Mouse (Mus musculus) CD4-positive, CD25-positive, alpha-beta regulatory T cell, adult 4 months (primary cell): ENCODE results near the gene Phtf1. TPM values are rescaled to one million over a fixed set of nuclear protein-coding genes. Genes with fewer than 3 reads are reported as not detected.

Source experiments
- ATAC-seq: one replicate; pipeline ENCODE4 v1.8.0; 2017
- polyA plus RNA-seq, 2 experiments: library from polyadenylated mRNA; unstranded; fragments of 100-300 nt; shearing (Covaris generic); gene quantifications; one replicate each; pipeline ENCODE4 v1.2.1; 2017

Phtf1 gene
- polyA plus RNA-seq, 2 experiments from 2014 or later = 7.9 to 10.2 TPM

DNA sequence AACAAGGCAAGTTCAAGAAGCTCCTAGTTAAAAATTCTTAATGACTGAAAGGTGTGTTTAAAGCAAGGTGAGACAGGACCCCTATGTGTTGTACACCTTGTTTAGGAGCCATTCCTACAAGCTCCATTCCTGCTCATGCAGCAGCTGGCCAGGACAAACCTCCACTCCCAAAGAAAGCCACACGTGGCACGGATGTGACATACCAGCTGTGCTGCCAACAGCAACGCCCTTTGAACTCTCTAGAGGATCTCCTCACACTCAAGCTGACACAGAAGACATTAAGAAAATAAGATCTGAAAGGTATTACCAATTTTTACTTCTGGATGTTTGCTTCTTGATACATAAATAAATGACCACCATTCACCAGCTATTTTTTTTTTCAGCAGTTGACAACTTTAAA is 59.0 kb downstream of the Phtf1 start:
- no peak for ATAC-seq

DNA sequence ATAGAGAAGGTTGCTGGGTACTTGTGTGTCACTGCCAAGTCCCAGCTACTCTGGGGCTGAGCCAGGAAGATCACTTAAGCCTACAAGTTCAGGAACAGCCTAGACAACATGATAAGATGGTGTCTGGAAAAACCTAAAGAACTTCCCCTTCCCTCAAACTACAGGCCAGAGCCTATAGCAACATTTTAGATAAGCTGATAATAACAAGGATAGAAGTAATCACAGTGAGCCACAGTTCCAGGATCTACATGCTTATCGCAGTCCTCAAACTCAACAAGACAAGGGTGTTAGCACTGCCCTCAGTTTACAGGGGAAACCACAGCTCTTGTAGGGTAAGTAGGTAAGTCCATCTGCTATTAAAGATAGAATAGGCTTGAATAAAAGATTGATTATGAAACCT is 64.2 kb downstream of the Phtf1 start:
- ATAC-seq = no peak

DNA sequence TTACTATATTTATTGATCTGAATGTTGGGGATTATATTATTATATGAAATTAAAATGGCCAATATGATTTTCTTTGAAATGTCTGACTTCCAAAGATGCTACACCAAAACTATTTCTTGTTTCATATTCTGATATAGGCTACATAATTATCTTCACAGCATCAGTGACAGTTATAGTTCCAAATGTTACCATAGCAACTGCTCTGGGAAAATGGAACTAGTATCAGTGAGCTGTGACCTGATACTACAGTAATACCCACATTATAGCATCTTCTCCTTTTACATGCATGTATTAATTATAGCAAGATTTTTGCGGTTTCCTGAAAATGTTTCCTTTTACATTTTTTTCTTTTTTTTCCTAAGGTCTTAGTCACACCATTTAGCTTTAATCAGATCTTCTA is 64.8 kb downstream of the Phtf1 start:
- no peak for ATAC-seq

DNA sequence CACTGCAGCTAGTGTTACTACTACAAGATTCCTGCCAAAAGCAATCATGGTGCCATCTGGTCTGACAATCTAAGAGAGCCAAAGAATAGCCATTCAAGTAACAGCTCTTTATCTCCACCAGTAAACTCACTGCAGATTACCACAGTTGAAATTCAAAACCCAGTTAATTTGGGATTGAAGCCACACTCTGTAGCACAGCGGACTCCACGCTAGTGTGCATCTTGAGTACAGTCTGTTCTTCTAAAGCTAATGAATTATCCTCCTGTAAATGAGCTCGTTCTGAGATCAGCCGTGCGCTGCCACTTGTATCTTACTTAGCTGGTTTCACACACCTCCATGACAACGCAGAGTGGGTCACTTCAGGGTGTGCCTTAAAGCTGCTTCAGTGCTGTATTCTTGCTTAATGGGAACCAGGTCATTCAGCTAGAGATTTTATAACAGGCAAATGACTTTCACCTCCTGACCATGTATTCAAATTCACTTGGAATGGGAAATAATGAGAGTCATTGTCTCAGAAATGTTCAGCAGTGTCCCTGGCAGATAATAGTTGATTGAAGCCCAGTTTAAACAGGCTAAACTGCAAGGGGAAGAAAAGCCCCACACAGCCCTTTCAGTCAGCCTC is 91.2 kb downstream of the Phtf1 start:
- no peak for ATAC-seq

DNA sequence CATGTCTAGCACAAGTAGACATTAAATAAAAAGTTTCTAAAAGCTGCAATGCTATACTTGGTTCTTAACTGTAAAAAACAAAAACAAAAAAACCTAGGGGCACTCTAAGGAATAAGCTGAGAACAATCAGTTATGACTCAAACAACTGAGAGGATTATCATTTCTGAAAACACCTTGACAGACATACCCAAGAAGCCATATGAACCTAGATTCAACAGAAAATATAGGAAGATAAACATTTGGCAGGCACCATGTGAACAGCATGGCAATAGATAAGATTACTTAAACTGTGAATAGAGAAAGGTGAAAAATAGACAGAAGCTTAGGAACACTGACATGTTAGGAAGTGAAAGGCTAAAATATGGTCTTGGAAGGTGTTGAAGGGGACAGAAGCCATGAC is 101.5 kb downstream of the Phtf1 start:
- no peak for ATAC-seq

Other genes with a start within 250 kb of the Phtf1 start
- gene Olfml3, start 230.1 kb upstream of the Phtf1 start, polyA plus RNA-seq = under 1 TPM; 0.34 to 0.78 TPM
- gene Gm10964, start 228.7 kb upstream of the Phtf1 start, polyA plus RNA-seq = not detected
- gene Hipk1, start 176.5 kb upstream of the Phtf1 start, polyA plus RNA-seq = 10 to 100 TPM; 25.6 to 29.8 TPM
- gene Dclre1b, start 158.7 kb upstream of the Phtf1 start, polyA plus RNA-seq = 10 to 100 TPM; 17.5 to 19.5 TPM
- 10 to 100 TPM; 20.6 to 31.7 TPM for gene Ap4b1, start 158.6 kb upstream of the Phtf1 start, polyA plus RNA-seq
- gene Gm43064, start 158.5 kb upstream of the Phtf1 start, polyA plus RNA-seq = under 1 TPM in 1 of 2 experiments, not detected in 1; 0.52 TPM
- 1 to 10 TPM; 6.2 to 8.6 TPM for gene Bcl2l15, start 135.5 kb upstream of the Phtf1 start, polyA plus RNA-seq
- gene Ptpn22, start 108.3 kb upstream of the Phtf1 start, polyA plus RNA-seq = 100 to 1,000 TPM; 350 to 445 TPM
- gene Rsbn1, start 54.0 kb upstream of the Phtf1 start, polyA plus RNA-seq = 10 to 100 TPM; 10.5 to 11.2 TPM